Mouse (Mus musculus) megakaryocyte, embryonic 14.5 days (primary cell): ENCODE results near the gene Cct8.

Experiments used
- FLI1 ChIP-seq: IDR thresholded peaks from 2 replicates; pipeline ENCODE4 v1.6.1; 2012; ENCODE audit warnings: low read length, inconsistent platforms, mixed read lengths
- GATA1 ChIP-seq: IDR thresholded peaks from 3 replicates; pipeline ENCODE4 v1.6.1; 2012; ENCODE audit warnings: mixed read lengths, low read length, inconsistent platforms, borderline replicate concordance

GRCm38 (mm10) chr16:87453226-87453625 is 42.4 kb downstream of the Cct8 start:
- TF ChIP-seq GATA1 (no peak), FLI1 (no peak)
